Mouse (Mus musculus): ENCODE measurements at regions not wholly inside any gene's neighbourhood (a gene's known extent, or its start where the extent isn't known, plus 50 kb on each side); places are given as distances from the start of the nearest gene placed in this dataset.

- TF ChIP-seq CTCF (IDR thresholded peaks at IDR 0.05; ENCODE audit: insufficient read depth, low read length) (no peak), POLR2A (IDR thresholded peaks at IDR 0.05; ENCODE audit: borderline replicate concordance, extremely low read depth, low read depth, low read length) (no peak)
Measured at GRCm38 (mm10) chr3:37835687-37836086, 111.4 kb upstream of the Gm5148 start.

Data from lung, adult 2 months (tissue).